Mouse (Mus musculus) C2C12 (cell line): Measurements from ENCODE around the gene Cadps2.

Experiments used
- CTCF ChIP-seq: IDR thresholded peaks from one replicate; pipeline ENCODE4 v1.5.1; 2011; ENCODE audit not compliant: control insufficient read depth, insufficient read depth, insufficient read length
- FOSL1 ChIP-seq: IDR thresholded peaks from one replicate; pipeline ENCODE4 v1.8.0; 2011; ENCODE audit warnings: mild to moderate bottlenecking, low read length; ENCODE audit not compliant: poor library complexity, insufficient read depth, severe bottlenecking
- MAX ChIP-seq: IDR thresholded peaks from one replicate; pipeline ENCODE4 v1.6.1; 2011; ENCODE audit warnings: mild to moderate bottlenecking, control low read depth
- MYOD1 ChIP-seq: IDR thresholded peaks from one replicate; pipeline ENCODE4 v1.6.1; 2011; ENCODE audit warnings: low read depth; ENCODE audit not compliant: control insufficient read depth, insufficient read length
- MYOG ChIP-seq: IDR thresholded peaks from one replicate; pipeline ENCODE4 v1.6.1; 2011; ENCODE audit not compliant: control insufficient read depth, insufficient read length; ENCODE audit errors: extremely low read depth
- USF1 ChIP-seq: IDR thresholded peaks from one replicate; pipeline ENCODE4 v1.6.1; 2011; ENCODE audit warnings: low read depth, mild to moderate bottlenecking, control low read depth, moderate library complexity

DNA sequence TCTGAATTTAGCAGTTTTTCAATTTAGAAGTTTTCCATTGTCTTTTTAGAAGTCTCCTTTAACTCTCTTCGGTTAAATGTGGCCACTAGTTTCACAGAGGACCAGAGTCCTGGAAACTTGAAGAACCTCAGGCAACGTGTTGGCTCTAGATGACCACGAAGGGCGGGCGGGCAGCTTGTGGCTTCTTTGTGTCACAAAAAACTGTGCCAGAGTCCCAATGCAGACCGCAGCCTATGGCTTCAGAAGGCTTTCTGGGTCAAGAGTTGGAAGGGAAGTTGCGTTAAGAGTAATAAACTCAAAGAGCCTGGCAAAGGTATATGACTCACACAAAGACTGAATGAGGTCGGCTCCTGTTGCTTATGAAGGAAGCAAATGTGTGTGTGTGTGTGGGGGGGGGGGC lies 584.1 kb downstream of the Cadps2 start:
- no peak for TF ChIP-seq MYOD1
- TF ChIP-seq MAX = no peak
- TF ChIP-seq CTCF = no peak
- TF ChIP-seq USF1 = no peak
- TF ChIP-seq MYOG = no peak
- no peak for TF ChIP-seq FOSL1
